Mouse (Mus musculus): ENCODE results near the gene Ppm1m.

DNA sequence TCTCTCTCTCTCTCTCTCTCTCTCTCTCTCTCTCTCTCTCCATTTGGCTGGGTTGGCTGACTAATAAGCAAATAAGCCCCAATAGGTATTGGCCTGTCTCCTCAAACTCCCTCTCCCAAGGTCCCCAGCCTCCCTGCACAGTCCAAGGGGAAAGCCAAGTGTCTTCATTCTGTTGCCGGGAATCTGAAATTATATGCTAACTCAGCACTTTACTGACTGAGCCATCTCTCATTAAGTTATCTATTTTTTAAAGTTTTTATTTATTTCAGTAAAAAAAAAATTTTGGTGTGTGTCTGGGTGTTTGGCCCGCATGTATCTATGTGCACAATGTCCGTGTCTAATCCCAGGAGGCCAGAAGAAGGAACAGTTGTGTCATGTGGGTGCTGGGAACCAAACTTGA lies 2.3 kb upstream of the Ppm1m start:
- TF ChIP-seq CTCF (IDR thresholded peaks at IDR 0.05; ENCODE audit: low read depth, low read length) (no peak), POLR2A (IDR thresholded peaks at IDR 0.05; ENCODE audit: extremely low read depth, insufficient read depth, low read length) (no peak)

All from liver, adult 2 months (tissue).